Mouse (Mus musculus) myocyte (in vitro differentiated cells): ENCODE measurements around the gene Ptges2.

Experiments
- CEBPB ChIP-seq: IDR thresholded peaks from 2 replicates; pipeline ENCODE4 v1.6.1; 2011; ENCODE audit warnings: mild to moderate bottlenecking, moderate library complexity; ENCODE audit not compliant: poor library complexity, insufficient read depth, severe bottlenecking
- E2F4 ChIP-seq: IDR thresholded peaks from one replicate; pipeline ENCODE4 v1.6.1; 2011; ENCODE audit warnings: mild to moderate bottlenecking, control low read depth, moderate library complexity; ENCODE audit not compliant: insufficient read depth
- POLR2A ChIP-seq: IDR thresholded peaks from one replicate; pipeline ENCODE4 v1.6.1; 2011; ENCODE audit warnings: low read depth, mild to moderate bottlenecking, control low read depth, moderate library complexity; ENCODE audit not compliant: insufficient read length
- POLR2AphosphoS2 ChIP-seq: IDR thresholded peaks from one replicate; pipeline ENCODE4 v1.6.1; 2011; ENCODE audit warnings: low read depth, control low read depth; ENCODE audit not compliant: insufficient read length

DNA sequence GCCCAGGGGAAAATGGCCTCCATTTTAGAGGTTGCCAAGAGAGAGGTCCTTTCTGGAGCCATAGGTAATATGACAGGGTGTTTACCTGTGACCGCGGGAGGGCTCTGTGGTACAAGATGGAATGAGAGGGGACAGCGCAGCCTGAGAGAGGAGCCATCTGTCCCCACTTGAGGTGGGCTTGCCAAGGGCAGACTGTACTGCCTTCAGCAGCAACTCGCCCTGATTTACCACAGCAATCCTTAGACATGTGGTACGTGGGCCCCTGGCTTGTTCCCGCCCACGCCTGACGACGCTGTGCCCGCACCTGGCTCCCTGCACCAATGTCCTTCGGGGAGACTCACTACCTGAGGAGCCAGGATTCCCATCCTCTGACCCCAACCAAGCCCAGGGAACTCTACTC is 47.4 kb upstream of the Ptges2 start:
- TF ChIP-seq POLR2AphosphoS2, result no peak
- no peak for TF ChIP-seq POLR2A
- no peak for TF ChIP-seq CEBPB
- no peak for TF ChIP-seq E2F4
